ENCODE assay signal across 9 mouse cellular contexts in the genomic region with DNA sequence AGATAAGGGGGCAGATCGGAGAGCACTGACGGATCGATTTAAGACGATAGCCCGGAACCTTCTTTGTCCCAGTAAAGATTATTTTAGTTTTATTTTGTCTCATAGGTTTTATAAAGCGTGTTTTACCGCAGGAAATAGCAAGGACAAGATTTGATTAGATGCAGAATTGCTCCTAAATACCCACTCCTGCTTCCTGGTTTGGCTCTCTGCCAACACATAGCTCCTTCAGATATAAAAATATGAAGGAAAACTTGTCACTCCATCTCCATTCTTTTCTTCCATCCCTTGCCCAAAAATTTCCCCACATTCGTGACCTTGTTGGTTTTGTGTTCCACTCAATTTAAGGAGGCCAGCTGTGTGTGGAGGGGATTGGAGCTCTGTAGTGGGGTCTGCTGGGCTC. TPM values are rescaled to one million over a fixed set of nuclear protein-coding genes. Genes with fewer than 3 reads are reported as not detected.
DNase-seq lines count a peak whose midpoint lies in the region; ATAC-seq and TF ChIP-seq lines count a peak whose summit lies in the region.
"Had no signal": no experiment of that assay in that cellular context is flagged by ENCODE, and none has a peak within 500 bp of the region (broad histone marks: within the 10 kb centered on the region; RNA-seq: fewer than 3 reads in every experiment).

No protein-coding gene starts in this region.

- H3K4me3 ChIP-seq in erythroblast, embryonic 14.5 days (replicated peaks), result peak overlapping the region; percentile 74
- H3K4me3 ChIP-seq in spleen, adult 2 months (ENCODE audit: extremely low read depth, insufficient read depth, insufficient read length), result peak overlapping the region; percentile 90; the same call in 1 of the 2 replicates
- H3K4me3 ChIP-seq in limb, embryonic 14.5 days (replicated peaks; ENCODE audit: low read length), result peak overlapping the region; percentile 66
- peak overlapping the region; percentile 52 for H3K4me3 ChIP-seq in stomach, postnatal 0 days (ENCODE audit: low read depth, low read length)

- H3K9ac ChIP-seq in limb, embryonic 14.5 days (ENCODE audit: low read depth, low read length, severe bottlenecking), result no peak overlapping the region
- no peak overlapping the region for H3K9ac ChIP-seq in stomach, postnatal 0 days (ENCODE audit: low read length)

- TF ChIP-seq CTCF in spleen, adult 2 months (IDR thresholded peaks at IDR 0.05; ENCODE audit: extremely low read depth, insufficient read depth, insufficient read length, insufficient replicate concordance), result no peak
- TF ChIP-seq CTCF in stomach, postnatal 0 days (IDR thresholded peaks at IDR 0.05; ENCODE audit: low read depth), result no peak

- peak overlapping the region; percentile 99 for H3K4me2 ChIP-seq in limb, embryonic 14.5 days (replicated peaks; ENCODE audit: low read depth, low read length, severe bottlenecking)
- peak overlapping the region; percentile 98 for H3K4me2 ChIP-seq in stomach, postnatal 0 days (replicated peaks; ENCODE audit: low read depth)

- H3K27me3 ChIP-seq in erythroblast, embryonic 14.5 days (ENCODE audit: control insufficient read depth), result peaks cover 25% of the 10 kb centered on the region
- peaks cover 2% of the 10 kb centered on the region; the same call in 1 of the 2 replicates for H3K27me3 ChIP-seq in spleen, adult 2 months (ENCODE audit: control insufficient read depth, insufficient read depth, low read length)
- peaks cover 19% of the 10 kb centered on the region for H3K27me3 ChIP-seq in limb, embryonic 14.5 days (ENCODE audit: control insufficient read depth, insufficient read depth, low read length)
- H3K27me3 ChIP-seq in stomach, postnatal 0 days (ENCODE audit: control insufficient read depth, insufficient read depth, low read length), result no peaks in the 10 kb centered on the region

- ATAC-seq in erythroblast, adult 5-6 weeks (replicated peaks; ENCODE audit: low FRiP score, poor library complexity, severe bottlenecking), result no peak
- ATAC-seq in limb, embryonic 14.5 days (ENCODE audit: low FRiP score, low read depth), result no peak
- ATAC-seq in stomach, postnatal 0 days (ENCODE audit: low FRiP score, low TSS enrichment), result no peak
- no peak for ATAC-seq in activated CD4-positive, CD25-positive, alpha-beta regulatory T cell, adult 4 months

- no peak for DNase-seq in spleen, adult 2 months (ENCODE audit: low read depth in 1 of 2, low spot score in 2 of 2)
- DNase-seq in spleen, adult 18-20 months, result no peak
- no peak for DNase-seq in limb, embryonic 14.5 days (ENCODE audit: low spot score)
- no peak for DNase-seq in stomach, postnatal 0 days (ENCODE audit: low spot score)
- no peak for DNase-seq in yolk sac, embryonic 10.5 days (ENCODE audit: low spot score)
- DNase-seq: B cell, adult 2 months had no signal

- H3K27ac ChIP-seq in spleen, adult 2 months (ENCODE audit: insufficient read depth, low read length), result no peak overlapping the region
- H3K27ac ChIP-seq in limb, embryonic 14.5 days (replicated peaks; ENCODE audit: low read depth, low read length), result no peak overlapping the region
- H3K27ac ChIP-seq in stomach, postnatal 0 days (replicated peaks), result no peak overlapping the region

- WGBS in spleen, adult 2 months, result 18% methylated on average over 8 of the region's 8 CpGs
- WGBS in limb, embryonic 14.5 days, result 10% methylated on average over 8 of the region's 8 CpGs
- 7% methylated on average over 8 of the region's 8 CpGs for WGBS in stomach, postnatal 0 days

- no peak for TF ChIP-seq EP300 in stomach, postnatal 0 days (optimal IDR thresholded peaks at IDR 0.05)

- no peak for TF ChIP-seq POLR2A in spleen, adult 2 months (IDR thresholded peaks at IDR 0.05; ENCODE audit: low read depth, low read length)
- TF ChIP-seq POLR2A in limb, embryonic 14.5 days (IDR thresholded peaks at IDR 0.05; ENCODE audit: borderline replicate concordance, extremely low read depth, insufficient read depth, insufficient read length), result no peak

- H3K9me3 ChIP-seq in erythroblast, embryonic 14.5 days (ENCODE audit: control insufficient read depth, low read length), result no peaks in the 10 kb centered on the region
- H3K9me3 ChIP-seq in limb, embryonic 14.5 days (ENCODE audit: control insufficient read depth, low read length), result no peaks in the 10 kb centered on the region
- no peaks in the 10 kb centered on the region for H3K9me3 ChIP-seq in stomach, postnatal 0 days (ENCODE audit: control insufficient read depth, low read length)

- H3K36me3 ChIP-seq in erythroblast, embryonic 14.5 days (ENCODE audit: control insufficient read depth), result no peaks in the 10 kb centered on the region
- H3K36me3 ChIP-seq in spleen, adult 2 months (ENCODE audit: control insufficient read depth, insufficient read depth, low read length), result no peaks in the 10 kb centered on the region
- no peaks in the 10 kb centered on the region for H3K36me3 ChIP-seq in limb, embryonic 14.5 days (ENCODE audit: control insufficient read depth, insufficient read depth, low read length)
- no peaks in the 10 kb centered on the region for H3K36me3 ChIP-seq in stomach, postnatal 0 days (ENCODE audit: control insufficient read depth, insufficient read depth, low read length)

- peaks cover 21% of the 10 kb centered on the region for H3K4me1 ChIP-seq in erythroblast, embryonic 14.5 days (ENCODE audit: control insufficient read depth)
- peaks cover 3% of the 10 kb centered on the region; the same call in 1 of the 2 replicates for H3K4me1 ChIP-seq in spleen, adult 2 months (ENCODE audit: control insufficient read depth, insufficient read depth, insufficient read length)
- H3K4me1 ChIP-seq in limb, embryonic 14.5 days (ENCODE audit: control insufficient read depth, insufficient read depth, low read length), result peaks cover 2% of the 10 kb centered on the region; the same call in 1 of the 2 replicates
- H3K4me1 ChIP-seq in stomach, postnatal 0 days (replicated peaks; ENCODE audit: control insufficient read depth, insufficient read depth), result peaks cover 4% of the 10 kb centered on the region; the same call in 1 of the 2 replicates

RNA-seq across cellular contexts. Expression of a gene that starts 1.2 kb away (rescaled TPM):
- not detected in 2 replicates for polyA plus RNA-seq in erythroblast, embryonic 14.5 days (2012)
- 4.0 TPM in 1 of 2 replicates, not detected in the other for total RNA-seq in erythroblast, adult 5-6 weeks (2015; ENCODE audit: low replicate concordance)
- total RNA-seq in erythroblast, adult 5-6 weeks (2017; ENCODE audit: low replicate concordance), result not detected in 2 replicates
- polyA plus RNA-seq in spleen, adult 2 months (2012; rRNA removed), result 1.3 and 2.2 TPM in 2 replicates
- polyA plus RNA-seq in limb, embryonic 14.5 days (2012; rRNA removed), result 1.8 and 2.1 TPM in 2 replicates
- polyA plus RNA-seq in limb, embryonic 14.5 days (2014; fragmentation: Nextera tagmentation; extraction: Ambion mirVana), result 1.3 and 2.0 TPM in 2 replicates
- 2.9 and 3.8 TPM in 2 replicates for polyA plus RNA-seq in stomach, postnatal 0 days (2015; fragmentation: Nextera tagmentation; extraction: Ambion mirVana)
- polyA plus RNA-seq in activated CD4-positive, CD25-positive, alpha-beta regulatory T cell, adult 4 months (2017; shearing (Covaris generic)), result under 1 TPM; 0.33 to 0.36 TPM
